Mouse (Mus musculus) cerebral cortex, adult 2 months (tissue): ENCODE measurements around the gene Hist4h4.

Experiments
- WGBS: fragments of 180-500 bp; shearing (Covaris S2); methylation state at CpG from one replicate; pipeline ENCODE4 v1.1.7; 2018; 5-methylcytosine and 5-hydroxymethylcytosine counted together

Hist4h4 gene

DNA sequence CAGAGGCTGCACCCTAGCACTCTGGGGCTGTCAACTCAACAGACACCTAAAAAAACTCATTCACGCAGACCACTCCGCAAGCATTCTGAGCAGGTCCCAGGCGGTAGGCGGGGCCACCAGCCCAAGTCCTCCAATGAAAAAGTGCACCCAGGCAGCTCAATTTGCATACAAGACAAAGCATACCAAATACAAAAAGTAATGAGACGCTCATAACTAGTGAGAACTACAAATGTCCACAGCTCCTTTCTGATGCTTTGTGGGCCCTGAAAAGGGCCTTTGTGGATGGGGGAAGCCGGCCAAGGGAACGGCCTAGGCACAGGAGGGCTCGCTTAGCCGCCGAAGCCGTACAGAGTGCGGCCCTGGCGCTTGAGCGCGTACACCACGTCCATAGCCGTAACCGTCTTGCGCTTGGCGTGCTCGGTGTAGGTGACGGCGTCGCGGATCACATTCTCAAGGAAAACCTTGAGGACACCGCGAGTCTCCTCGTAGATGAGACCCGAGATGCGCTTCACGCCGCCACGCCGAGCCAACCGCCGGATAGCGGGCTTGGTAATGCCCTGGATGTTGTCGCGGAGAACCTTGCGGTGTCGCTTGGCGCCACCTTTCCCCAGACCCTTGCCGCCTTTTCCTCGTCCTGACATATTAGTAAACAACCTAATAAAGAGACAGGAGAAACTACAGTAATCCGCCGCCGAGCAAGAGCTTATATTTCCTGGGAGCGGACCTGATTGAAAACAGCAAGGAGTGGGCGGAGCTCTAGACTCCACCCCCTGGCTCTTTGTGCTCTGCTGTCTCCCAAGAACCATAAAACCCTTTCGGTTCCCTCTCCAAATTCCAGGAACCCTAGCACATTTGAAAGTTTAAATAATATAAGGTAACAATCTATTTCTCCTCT, at the start of gene Hist4h4:
Gene Hist4h4, minus strand, starts transcription at position 677 of the 895 bp plus-strand sequence.
- under 1% methylated on average over 50 of the region's 50 CpGs for WGBS

DNA sequence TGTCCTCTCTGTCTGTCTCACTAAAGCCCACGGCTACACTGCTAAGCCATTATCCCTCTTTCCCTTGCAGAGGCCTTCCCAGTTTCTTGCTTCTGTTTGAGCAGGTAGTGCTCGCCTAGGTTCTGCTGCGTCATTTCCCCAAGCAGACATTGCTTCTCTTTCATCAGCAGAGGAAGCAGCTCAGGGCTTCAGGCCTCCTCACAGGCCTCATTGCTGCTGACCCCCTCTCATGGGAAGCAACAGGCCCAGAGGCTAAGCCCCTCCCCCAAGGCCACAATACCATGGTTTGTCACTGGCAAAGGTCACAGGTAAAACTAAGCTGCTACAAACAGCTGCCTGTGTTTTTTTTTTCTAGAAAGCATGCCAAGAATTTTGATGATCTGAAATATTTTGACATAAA, 48.5 kb upstream of the Hist4h4 start:
- 75% methylated on average over 3 of the region's 3 CpGs for WGBS

DNA sequence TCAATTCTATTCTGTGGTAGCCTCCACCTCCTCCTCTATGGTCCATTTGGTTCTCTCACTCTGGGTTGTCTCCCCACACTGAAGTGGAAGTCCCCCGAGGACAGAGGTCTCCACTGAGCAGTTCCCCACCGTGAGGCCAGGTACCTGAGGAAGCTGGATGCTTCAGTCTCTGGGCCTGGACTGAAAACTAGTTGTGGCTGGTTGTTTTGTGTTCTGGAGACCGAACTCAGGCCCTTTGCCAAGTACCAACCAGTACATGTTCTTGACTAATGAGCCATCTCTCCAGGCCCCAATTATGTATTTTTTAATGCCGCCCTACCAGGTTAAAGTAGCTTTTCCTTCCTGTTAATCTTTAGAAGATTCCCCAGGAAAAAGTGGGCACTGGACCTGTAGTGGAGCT, 48.1 kb upstream of the Hist4h4 start:
- WGBS, result 79% methylated on average over 4 of the region's 4 CpGs

DNA sequence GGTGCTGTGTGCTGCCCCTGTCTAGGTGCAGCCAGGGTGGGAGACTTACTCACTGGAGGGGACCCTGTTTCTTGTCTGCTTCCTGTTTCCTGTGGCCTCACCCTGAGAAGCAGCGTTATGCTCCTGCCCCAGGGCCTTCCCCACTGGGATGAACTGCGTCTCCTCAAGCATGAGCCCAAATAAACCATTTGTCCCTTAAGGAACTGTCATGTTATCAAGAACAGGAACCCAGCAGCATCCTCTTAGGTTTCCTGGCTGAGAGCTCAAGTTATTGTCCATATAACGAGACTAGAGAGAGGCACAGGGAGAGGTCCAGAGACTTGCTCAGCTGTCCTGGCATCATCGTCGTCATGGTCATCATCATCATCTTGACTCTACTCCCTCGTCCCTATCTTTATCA, 46.1 kb upstream of the Hist4h4 start:
- 82% methylated on average over 6 of the region's 6 CpGs for WGBS

DNA sequence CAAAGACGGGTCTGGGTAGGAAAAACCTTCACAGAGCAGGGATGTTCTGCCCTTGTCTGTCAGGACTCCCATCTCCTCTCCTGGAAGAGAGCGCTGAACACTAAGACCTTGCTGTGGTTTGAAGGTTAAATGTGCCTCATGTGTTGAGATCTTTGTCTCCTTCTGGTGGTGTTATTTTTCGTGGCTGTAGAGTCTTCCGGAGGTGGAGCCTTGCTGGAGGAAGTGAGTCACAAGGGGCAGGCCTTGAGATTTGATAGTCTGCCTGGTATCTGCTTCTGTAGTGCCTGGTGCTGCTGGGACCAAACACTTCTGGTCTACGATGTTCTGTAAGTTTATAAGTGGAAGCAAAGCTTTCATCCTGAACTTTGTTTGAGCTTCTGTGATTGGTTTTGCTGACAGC, 44.8 kb upstream of the Hist4h4 start:
- 91% methylated on average over 5 of the region's 5 CpGs for WGBS

DNA sequence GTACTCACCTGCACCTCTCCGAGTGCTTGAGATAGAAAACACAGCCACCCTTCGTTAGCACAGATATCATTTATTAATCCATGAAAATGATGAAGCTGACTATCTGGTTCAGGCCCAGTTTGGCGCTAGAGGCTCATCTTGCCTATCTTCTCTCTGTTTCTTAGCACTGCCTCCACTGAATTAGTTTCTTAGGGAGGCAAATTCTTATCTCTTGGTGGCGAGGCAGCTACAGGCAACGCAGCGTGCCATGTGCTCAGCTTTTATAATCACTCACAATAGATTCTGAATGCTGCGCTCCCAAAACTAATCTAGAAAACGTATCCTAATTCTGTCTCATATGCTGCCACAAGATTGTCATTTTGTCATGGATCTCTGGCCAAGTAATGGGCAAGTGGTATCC, 44.2 kb upstream of the Hist4h4 start:
- 94% methylated on average over 8 of the region's 8 CpGs for WGBS

DNA sequence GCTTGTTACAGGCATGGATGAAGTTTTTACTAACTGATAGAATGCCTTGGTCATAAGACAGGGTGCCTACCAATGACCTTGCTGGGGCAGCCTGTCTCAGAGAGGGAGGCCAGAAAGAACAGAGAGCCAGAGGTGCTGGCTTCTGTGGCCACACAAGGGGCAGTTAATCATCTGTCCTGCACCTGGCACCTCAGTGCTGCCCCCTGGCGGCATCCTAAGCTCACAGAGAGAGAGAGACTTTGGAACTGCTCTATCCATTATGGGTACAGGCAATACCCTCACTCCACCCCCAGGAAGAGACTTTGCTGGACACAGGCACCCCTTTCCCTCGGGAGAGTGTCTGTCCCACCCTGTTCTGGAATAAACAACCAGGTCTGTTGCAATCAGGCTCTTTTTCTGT, 43.6 kb upstream of the Hist4h4 start:
- WGBS, result 25% methylated on average over 2 of the region's 2 CpGs

DNA sequence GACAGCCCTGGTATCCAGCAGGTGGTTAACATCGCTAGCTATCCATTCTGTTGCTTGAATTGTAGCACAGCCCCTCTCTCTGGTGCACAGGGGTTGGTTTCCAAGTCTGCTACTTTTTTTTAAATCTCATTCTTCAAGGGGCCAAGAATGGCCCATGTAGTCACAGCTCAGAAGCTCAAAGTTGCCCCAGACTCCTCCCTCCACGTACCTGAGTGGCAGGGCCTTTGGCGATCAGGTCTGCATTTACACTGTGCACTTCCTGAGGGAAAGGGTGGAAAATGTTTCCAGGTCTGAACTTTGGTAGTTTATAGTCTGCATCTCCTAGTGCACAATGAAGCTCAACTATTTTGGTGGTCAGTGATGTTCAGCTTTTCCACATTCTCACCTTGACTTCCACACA, 43.1 kb upstream of the Hist4h4 start:
- WGBS, result 95% methylated on average over 3 of the region's 3 CpGs

DNA sequence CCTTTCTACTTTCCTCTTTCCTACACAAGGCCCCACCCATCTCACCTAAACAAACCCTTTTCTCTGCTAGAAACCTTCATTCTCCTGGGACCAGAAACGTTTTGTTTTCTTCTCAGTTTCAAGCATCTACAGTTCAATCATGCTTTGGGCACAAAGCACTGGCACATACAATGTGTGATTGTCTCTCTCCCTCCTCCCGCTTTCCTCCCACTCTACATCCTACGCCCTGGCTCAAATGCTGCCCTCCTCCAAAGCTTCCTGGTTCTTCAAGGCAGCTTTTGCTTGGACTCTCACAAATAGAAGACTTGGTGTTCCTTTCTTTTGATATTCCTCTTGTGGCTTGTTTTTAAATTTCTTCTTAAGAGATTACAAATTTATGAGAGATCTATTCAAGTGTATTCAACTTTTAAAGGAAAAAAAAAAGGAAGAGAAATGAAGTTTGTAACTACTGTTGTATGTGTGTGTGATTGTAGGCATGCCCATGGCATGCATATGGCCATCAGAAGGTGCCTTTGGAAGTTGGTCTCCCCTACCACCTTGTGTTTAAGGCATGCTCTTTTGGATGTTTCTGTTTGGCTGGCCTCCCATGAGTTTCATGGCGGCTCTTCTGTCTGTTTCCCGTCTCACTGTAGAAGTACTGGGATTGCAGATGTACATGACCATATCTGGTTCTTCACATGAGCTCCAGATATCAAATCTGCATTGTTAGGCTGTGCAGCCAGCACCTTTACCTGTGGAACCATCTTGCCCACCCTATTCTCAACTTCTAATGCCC, 41.7 kb upstream of the Hist4h4 start:
- 59% methylated on average over 5 of the region's 5 CpGs for WGBS

DNA sequence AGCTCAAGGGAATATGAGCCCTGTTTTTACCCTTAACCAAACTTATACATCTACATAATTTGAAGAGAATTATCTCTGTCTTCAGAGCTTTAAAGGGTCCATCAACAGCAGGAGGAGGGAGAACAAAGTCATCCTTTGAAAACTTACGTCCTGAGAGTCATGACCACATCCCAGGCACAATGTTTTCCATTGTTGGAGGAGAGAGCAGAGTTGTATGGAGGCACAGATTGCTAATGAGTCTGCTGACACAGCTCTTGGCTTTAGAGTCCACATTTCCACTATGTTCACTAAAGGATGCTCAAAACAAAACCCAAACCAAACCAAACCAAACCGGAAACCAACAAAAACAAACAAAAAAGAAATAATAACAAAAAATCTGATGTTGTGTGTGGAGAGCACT, 40.7 kb upstream of the Hist4h4 start:
- WGBS, result 54% methylated on average over 2 of the region's 2 CpGs

DNA sequence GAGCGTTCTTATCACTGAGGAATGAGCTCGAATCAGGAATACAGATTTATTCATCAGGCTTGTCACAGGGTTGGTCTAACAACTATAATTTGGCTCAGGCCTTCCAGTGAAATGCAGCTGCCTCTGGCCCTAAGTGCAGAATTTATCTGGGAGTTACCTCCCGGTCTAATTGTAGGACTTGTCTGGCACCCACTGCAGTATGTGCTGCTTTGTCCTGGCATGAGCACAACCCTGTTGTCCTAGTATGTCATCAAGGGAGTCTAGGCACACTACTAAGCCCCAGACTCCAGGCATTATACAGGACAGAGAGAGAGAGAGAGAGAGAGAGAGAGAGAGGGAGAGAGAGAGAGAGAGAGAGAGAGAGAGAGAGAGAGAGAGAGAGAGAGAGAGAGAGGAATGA, 33.1 kb upstream of the Hist4h4 start:
- WGBS, result 73% methylated on average over 3 of the region's 3 CpGs

DNA sequence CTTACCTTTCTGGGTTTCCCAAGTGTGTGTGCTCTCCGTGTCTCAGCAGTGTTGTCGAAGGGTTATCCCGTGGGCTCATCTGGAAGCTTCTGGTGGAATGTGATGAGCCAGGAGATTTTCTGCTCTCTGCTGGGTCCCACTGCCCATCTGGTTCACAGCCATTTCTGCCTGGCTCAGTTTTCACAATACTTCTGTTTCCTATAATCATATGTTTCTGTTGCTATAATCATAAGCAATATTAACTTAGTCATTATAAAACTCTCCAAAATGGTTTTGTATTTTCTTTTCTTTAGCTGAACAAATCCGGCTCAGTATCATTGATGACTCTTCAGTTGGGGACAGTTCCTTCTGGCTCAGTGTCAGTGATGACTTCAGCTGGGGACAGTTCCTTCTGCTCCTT, 31.1 kb upstream of the Hist4h4 start, which contains the start of gene Smco3:
Gene Smco3, minus strand, starts transcription at position 101 of the 400 bp plus-strand sequence.
- 42% methylated on average over 4 of the region's 4 CpGs for WGBS

DNA sequence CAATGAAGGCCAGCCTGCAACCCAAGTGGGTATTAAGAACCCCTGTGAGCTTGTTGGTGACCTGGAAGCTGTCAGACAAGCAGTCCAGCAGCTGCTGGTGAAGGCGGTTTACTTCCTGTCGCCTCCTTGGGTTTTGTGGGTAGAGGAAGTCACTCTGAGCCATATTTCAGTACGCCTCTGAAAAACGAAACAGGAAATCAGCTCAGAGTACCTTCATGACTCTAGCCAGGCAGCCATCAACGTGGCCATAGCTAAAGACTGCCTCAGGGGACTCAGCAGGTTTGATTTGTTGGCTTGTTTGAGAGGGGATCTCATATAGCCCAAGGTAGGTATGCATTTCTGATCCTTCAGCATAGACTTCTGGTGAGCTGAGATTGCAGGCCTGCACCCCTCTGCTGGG, 27.5 kb upstream of the Hist4h4 start:
- 77% methylated on average over 5 of the region's 5 CpGs for WGBS

DNA sequence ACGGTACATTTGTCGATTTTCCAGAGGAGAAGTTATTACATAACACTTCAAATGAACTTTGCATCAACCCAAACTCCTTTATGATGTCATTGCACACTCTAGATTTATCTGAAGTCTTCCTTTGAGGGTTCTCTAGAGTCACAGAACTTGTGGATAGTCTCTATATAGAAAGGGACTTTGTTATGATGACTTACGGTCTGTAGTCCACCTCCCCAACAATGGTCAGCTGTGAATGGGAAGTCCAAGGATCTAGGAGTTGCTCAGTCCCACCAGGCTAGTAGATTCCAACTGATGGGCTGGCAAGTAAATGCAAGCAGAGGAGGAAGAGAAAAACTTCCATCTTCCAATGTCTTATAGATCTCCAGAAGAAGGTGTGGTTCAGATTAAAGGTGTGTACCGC, 24.5 kb upstream of the Hist4h4 start:
- WGBS, result 30% methylated on average over 4 of the region's 4 CpGs

DNA sequence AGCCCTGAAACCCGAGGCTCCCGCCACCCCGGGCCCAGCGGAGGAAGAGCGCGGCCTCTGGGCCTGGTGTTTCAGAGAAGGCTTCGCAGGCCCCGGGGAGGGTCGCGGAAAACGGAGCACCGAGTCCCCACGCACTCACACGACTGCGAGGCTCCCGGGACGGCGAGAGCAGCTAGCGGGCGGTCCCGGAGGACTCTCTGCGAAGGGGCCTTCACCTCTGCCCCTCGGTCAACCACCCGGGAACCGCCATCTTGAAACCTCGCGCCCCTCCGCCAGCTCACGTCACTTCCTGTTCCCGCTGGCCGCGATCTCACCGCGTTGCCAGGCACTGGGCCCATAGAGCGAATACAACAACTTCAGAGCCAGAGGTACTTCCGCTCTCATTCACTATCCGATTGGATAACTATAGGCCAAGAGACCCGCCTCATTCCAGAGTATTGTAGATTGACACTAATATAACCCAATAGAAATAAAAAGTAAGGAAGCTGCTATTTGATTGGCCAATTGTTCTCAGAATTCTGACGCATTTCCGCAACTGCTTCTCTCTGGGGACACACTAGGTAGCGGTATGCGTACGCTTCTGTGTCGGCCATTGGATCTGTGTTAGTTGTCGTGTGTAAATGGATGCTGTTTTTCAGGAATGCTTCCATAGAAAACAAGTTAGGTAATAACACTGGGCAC, 23.8 kb upstream of the Hist4h4 start, which contains the start of gene Wbp11:
Gene Wbp11, minus strand, starts transcription at position 353 of the 681 bp plus-strand sequence.
- WGBS, result under 1% methylated on average over 45 of the region's 45 CpGs

DNA sequence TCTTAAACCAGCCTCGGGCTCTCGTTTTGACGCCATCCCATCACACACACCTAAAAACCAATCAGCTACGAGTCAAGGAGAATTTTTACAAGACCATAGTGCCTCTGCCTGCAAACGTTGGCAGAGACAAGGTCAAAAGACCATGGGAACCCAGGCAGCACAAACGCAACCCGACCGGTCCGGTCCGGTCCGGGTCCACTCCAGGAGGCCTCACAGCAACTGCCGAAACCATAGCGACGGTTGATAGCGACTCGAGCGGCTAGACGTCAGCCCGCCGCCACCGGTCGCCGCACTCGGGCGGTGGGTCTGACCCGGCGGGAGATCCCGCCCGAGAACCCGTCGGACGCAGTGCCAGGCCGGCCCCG, 23.3 kb upstream of the Hist4h4 start, which contains the start of gene BC049715:
Gene BC049715, plus strand, starts transcription at position 111 of the 365 bp plus-strand sequence.
- 0% methylated on average over 34 of the region's 34 CpGs for WGBS

DNA sequence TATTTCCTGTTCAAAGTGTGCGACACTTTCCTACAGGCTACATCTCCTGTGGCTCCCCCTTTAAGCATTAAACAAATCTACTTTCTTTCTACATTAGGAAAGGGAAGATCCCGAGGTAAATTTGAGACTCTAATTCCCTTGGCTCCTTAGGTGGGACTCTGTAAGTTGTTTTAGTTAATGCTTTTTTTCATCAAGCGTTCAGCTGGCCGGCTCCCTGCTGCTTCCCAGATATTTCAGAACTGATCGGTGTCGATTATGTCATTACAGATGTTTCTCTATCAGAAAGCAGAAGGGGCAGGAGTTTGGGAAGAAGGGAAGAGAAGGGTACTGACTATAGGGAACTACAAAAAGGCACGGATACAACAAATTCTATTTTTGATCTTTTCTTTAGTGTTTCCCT, 22.9 kb upstream of the Hist4h4 start:
- WGBS, result 11% methylated on average over 7 of the region's 7 CpGs

DNA sequence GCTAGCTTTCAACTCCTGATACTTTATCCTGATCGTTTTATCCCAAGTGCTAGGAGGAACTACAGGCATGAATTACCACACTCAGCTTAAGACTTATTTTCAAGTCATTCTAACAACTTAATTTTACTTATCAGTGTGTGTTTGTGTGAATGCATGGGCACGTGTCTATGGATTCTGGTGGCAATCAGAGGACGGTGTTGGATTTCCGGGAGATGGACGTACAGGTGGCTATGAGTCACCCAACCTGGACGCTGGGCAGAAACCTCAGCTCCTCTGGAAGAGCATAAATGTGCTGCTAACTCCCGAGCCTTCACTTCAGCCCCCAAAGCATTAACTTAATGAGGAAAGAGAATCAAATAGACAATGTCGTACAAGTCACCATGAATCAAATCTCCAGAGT, 20.8 kb upstream of the Hist4h4 start:
- WGBS, result 84% methylated on average over 8 of the region's 8 CpGs

DNA sequence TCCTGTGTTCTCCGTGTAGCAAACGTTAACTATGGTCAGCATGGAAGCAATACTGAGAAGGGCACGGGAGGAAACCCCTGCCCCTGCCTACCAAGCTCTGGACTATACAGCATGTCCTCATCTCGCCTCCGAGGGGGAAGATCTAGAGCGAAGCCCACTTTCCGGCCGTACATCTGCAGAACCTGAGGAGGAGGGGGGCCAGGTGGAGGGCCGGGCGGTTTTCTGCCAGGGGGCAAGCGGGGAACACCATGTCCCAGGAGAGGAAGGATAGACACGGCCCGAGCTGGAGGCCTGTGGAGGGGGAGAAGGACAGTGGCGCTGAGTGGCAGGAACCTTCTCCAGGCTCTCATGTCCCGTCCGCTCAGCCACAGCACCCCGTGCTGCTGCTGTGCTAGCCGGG, 16.9 kb upstream of the Hist4h4 start:
- 92% methylated on average over 18 of the region's 18 CpGs for WGBS

DNA sequence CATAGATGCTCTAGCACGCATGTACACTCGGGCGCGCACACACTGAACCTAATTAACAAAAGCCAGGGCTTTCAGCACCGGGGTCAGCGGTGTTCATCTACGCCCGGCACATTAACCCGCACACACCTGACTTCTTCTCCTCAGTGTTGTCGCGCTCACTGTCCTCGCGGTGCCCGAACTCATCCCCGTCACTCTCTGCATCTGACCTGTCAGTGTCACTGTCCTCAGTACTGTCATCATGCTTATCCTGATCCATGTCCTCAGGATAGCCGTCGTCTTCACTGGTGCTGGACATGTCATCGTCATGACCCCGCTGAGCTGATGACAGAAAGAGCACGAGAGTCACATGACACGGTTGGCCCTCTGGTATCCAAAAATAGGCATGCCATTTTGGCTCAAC, 16.2 kb upstream of the Hist4h4 start:
- WGBS, result 94% methylated on average over 21 of the region's 21 CpGs

DNA sequence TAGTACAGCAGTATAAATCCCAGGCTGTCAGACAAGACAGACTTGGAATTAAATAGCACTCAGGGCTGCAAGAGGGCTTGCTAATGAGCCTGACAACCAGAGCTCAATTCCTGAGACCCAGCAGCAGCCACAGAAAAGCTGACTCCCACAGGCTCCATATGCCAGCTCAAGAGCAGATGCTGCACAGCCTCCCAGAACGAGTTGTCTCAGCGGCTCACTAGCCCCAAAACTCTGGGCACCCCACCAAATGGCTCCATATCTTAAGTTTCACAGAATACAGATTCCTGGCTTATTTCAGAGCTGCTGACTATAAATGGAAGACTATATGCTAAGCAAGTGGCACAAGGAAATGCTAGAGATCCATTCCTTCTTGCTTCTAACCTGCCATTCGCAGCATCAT, 13.3 kb upstream of the Hist4h4 start:
- WGBS, result 51% methylated on average over 3 of the region's 3 CpGs

DNA sequence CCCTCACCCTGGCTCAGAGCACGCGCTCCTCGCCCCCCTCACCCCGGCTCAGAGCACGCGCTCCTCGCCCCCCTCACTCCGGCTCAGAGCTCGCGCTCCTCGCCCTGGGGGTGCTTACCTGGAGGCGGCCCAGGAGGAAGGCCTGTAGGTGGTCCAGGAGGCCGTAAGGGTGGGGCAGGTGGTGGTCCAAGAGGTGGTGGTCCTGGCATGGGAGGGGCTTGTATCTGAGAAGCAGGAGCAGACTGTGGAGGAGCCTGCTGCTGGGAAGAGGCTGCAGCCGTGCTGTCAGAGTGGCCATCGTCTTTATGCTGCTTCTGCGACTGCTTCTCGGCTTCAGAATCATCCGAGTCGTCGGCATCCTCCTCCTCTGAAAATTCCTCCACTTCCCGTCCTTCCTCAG, 12.6 kb upstream of the Hist4h4 start:
- 59% methylated on average over 21 of the region's 21 CpGs for whole genome bisulfite sequencing
